Mouse (Mus musculus) CD8-positive naive resting alpha-beta T cell, adult 2 months (primary cell): Measurements from ENCODE around the gene Ccpg1.

ENCODE experiments used
- DNase-seq, 2 experiments: peaks; one replicate each; pipeline ENCODE4 v3.0.0; 2022; ENCODE audit warnings: low read depth in 2 of 2, low spot score in 2 of 2

The Ccpg1 gene

GRCm38 (mm10) chr9:72985250-72986220, at the start of gene Ccpg1, which contains the start of gene Ccpg1os:
Ccpg1 (plus strand) TSS chr9:72985429.
Ccpg1os (minus strand) TSS chr9:72985382.
- peak; percentile 95 to 97 for DNase-seq

- DNase-seq: no peak
These were observed 48.9 kb upstream of the Ccpg1 start for GRCm38 (mm10) chr9:72936301-72936700.

GRCm38 (mm10) chr9:72943424-72943823, 41.8 kb upstream of the Ccpg1 start:
- no peak for DNase-seq

DNA sequence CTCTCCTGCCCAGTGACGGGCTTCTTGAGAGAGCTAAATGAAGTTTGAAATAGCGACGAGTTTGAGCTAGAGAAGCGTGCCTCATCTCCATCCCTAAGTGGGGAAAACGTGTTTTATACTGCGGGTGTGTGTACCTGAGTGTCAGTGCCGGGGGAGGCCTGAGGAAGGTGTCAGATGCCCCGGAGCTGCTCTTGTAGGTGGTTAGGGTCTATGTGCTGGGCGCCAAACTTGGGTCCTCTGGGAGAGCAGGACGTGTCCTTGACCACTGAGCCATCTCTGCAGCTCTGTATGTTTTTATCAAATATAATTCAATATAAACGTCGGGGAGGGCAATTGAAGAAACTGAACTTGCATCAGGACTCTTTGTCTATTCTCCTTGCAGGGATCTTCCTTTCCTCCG, 40.9 kb upstream of the Ccpg1 start:
- no peak for DNase-seq

DNA sequence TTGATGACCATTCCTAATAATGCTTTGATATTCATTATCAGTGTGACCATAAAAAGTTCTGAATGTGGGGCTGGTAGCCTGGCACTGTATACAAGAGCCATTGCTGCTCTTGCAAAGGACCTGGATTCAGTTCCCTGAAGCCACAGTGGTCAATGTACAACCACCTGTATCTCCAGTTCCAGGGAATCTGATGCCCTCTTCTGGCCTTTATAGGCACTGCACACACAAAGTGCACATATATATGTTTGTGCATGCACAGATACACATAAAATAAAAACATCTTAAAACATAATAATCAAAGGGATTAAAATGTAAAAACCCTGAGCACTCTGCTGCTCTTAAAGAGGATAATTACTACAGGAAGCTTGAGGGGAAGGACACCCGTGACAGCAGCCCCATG, 38.2 kb upstream of the Ccpg1 start:
- no peak for DNase-seq

DNA sequence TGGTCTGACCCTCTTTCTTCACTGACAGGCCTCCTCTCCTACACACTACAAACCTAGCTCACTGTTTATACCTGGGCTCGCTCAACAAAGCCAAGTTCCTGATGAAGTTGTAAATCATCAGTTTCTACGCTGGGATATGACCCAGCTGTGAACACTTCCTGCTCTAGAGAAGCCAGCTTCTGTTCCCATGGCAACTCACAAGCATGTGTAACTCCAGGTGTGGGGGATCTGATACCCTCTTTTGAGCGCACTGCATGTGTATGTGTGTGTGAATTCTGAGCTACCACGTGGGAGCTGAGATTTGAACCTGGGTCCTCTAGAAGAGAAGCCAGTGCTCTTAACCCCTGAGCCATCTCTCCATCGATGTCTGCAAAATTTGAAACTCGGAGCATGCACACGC, 35.7 kb upstream of the Ccpg1 start:
- DNase-seq: no peak

DNA sequence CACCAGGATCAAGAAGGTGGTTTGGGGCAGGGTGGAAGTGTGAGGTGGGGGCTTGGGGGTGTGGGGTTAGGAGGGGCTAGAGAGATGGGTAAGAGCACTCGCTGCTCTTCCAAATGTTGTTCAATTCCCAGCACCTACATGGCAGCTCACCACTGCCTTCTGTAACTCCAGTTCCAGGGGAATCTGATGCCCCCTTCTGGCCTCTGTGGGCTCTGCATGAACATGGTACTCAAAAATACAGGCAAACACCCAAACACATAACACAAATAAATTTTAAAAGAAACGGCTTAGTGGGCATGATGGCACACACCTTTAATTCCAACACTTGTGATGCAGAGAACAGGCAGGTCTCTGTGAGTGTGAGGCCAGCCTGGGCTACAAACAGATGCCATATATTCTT, 30.5 kb upstream of the Ccpg1 start:
- DNase-seq: peak in 1 of 2 experiments; percentile 34

DNA sequence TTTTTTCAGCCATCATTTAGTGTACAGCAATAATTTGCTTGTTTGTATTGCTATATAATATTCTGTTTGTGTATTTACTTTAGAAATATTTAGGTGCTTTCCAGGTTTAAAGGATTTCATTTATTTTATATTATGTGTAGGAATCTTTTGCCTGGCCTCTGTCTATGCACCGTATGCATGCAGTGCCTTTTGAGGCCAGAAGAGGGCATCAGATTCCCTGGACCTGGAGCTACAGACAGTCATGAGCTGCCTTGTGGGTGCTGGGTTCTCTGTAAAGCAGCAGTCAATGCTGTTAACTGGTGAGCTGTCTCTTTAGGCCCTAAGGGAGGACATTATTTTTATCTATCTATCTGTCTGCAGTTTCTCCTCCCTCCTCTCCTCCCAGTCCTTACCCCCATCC, 29.7 kb upstream of the Ccpg1 start:
- peak; percentile 56 to 66 for DNase-seq

- peak; percentile 83 to 84 for DNase-seq
These were observed 26.4 kb upstream of the Ccpg1 start, which contains the start of the genes Dyx1c1 and Gm44503 for GRCm38 (mm10) chr9:72958521-72959450. Dyx1c1 (plus strand) TSS chr9:72958785. Gm44503 (plus strand) TSS chr9:72958852.

- no peak for DNase-seq
These were observed 23.9 kb upstream of the Ccpg1 start for GRCm38 (mm10) chr9:72961346-72961745.

DNA sequence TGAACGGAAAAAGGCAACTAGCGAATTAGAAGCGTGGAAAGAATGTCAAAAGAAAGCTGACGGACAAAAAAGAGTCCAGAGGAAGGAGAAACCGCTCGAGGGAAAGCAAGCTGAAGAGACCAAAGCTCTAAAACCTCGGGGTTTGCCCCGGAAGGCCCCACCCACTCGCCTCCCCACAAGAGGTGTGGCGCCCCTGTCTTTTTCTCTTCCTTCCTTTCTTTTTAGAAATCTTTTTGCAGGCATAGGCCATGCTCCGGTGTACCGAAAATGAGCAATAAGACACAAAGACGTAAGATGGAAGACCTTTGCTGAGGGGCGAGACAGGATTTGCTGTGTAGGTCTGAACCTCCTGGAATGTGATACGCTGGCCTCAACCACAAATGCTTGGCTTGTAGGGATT, 23.3 kb upstream of the Ccpg1 start:
- peak; percentile 43 to 65 for DNase-seq

- DNase-seq: peak; percentile 68 to 71
These were observed 16.7 kb upstream of the Ccpg1 start for GRCm38 (mm10) chr9:72968349-72969061.

DNA sequence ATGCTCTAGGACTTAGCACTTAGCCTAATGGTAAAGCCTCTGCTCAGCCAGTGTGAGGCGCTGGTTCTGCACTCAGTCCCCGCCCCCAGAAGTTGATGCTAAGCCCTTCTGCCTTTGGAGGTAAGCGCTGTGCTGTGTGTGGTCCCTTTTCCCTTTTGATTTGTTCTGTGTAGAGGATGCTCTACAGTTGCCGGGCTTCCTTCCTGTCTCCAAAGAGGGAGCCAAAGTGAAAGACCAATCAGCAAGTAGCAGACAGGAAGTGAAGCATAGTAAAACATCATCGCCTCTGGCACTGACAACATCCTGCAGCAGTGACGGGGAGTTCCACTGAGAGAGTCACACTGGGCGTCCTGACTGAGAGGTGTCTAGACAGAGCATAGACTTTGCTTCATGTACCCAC, 15.4 kb upstream of the Ccpg1 start:
- DNase-seq: peak; percentile 64 to 73

DNA sequence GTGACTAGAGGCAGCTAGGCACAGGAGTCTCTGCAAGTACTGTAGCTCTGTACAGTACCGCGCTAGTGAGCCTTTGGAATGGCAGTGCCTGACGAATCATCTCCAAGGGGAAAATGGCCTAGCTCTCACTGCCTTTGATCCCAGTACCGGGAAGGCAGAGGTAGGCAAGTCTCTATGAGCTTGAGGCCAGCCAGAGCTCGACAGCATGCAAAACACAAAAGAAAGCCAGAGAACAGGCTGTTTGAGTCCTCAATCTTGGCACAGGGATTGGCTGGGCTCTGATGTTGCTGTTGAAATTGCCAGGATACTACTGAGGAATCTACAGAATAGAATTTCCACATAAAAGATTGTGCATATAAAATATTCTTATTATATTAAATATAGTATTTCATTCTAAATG, 12.8 kb upstream of the Ccpg1 start:
- DNase-seq: no peak

DNA sequence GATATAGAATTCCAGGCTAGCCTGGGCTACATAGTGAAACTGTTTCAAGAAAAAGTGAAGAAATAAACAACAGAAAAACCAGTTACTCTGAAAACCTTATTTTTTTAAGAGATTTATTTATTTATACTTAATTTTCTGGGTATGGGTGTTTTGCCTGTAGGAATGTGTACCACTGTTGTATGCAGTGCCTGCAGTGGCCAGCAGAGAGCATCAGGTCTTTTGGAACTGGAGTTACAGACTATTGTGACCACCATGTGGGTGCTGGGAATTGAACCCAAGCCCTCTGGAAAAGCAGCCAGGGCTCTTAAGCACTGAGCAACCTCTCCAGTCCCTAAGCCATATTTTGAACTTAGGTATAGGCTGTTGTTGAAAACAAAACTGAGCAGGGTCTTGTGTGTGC, 12.2 kb upstream of the Ccpg1 start:
- DNase-seq: no peak

DNA sequence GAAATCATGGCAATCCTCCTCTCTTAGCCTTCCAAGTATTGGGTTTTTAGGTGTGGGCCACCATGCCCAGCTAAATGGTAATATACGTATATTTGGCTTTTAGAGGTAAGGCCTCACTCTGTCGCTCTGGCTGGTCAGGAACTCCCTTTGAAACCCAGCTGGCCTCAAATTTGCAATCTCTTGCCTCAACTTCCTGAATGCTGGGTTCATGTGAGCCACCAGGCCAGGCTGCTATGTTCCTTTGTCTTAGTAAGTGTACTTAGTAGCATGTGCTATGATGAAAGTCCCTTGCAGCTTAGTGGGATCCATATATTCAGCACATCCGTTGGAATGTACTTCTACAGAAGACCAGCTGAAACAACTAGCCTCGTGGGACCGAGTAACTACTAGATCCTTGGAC, 10.5 kb upstream of the Ccpg1 start:
- no peak for DNase-seq

- no peak for DNase-seq
These were observed 10.0 kb upstream of the Ccpg1 start for GRCm38 (mm10) chr9:72975242-72975641.

DNA sequence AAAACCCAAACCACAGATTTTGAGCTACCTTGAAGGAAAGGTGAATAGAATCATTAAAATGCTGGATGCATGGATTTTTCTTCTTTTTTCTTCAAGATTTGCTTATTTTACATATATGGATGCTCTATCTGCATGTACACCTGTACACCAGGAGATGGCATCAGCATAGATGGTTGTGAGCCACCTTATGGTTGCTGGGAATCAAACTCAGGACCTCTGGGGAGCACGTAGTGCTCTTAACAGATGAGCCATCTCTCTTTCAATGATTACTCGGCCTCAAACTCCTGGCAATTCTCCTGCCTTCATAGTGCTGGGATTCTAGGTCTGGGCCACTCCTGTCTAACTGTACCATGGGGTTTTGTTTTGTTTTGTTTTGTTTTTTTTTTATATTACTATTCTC, 2.2 kb upstream of the Ccpg1 start:
- DNase-seq: peak in 1 of 2 experiments; percentile 12

DNA sequence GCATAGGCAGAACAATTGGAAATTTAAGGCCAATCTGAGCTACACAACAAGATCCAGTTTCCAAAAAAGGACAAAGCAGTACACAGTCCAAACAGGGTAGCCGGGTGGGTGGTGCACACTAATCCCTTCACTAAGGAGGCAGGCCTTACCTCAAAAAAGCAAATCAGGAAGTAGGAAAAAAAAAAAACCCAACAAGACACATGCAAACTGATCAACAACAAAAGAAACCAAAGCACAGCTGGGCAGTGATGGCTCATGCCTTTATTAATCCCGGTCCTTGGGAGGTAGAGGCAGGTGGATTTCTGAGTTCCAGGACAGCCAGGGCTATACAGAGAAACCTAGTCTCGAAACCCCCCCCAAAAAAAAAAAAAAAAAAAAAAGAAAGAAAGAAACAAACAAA, 2.5 kb downstream of the Ccpg1 start:
- no peak for DNase-seq

DNA sequence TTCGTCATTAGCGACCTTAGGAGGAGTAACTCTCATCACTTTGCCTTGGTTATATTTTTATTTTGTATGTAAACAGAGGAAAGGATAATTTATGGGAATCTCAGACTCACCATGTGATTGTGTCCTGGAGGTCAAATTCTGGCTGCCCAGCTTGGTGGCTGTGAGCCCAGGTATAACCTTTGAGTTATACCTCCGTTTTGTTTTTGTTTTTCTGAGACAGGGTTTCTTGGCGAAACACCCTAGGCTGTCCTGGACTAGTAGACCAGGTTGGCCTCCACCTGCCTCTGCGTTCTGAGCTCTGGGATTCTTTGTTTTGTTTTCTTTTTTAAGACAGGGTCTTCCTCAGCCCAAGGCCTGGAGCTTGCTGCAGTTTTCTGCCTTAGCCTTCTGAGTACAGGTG, 3.5 kb downstream of the Ccpg1 start:
- no peak for DNase-seq

GRCm38 (mm10) chr9:72991420-72991819, 6.2 kb downstream of the Ccpg1 start:
- DNase-seq: no peak
